Mouse (Mus musculus): ENCODE measurements around the gene Camk2d. TPM values are rescaled to one million over a fixed set of nuclear protein-coding genes. Genes with fewer than 3 reads are reported as not detected.

Gene Camk2d
- total and polyA plus RNA-seq, 3 experiments: 66.1 to 80.4 (median 77.3) TPM

GRCm38 (mm10) chr3:126776001-126776400, 179.9 kb downstream of the Camk2d start:
- H3K4me2 ChIP-seq (ENCODE audit: insufficient read depth, low read depth, poor library complexity, severe bottlenecking): no peak overlapping the region
- H3K36me3 ChIP-seq (replicated peaks in 1 of 2; ENCODE audit: control insufficient read depth in 1 of 2, insufficient read depth in 1 of 2, low read length in 1 of 2): peaks cover 18 to 67% of the 10 kb centered on the region in 2 experiments
- in situ Hi-C loops (cut with MboI; ENCODE audit: low pct_ligation_motif_present, low pct_unique_long_range_greater_than_20kb, low sequenced_read_pairs) (loop anchor here (10.0 kb wide), 1 partner anchor 181 kb away; the partner anchor contains the start of gene Camk2d), dilution Hi-C loops (cut with MboI; ENCODE audit: extremely low pct_ligation_motif_present, extremely low pct_unique_long_range_greater_than_20kb, low sequenced_read_pairs) (no loop called here)
- H3K27me3 ChIP-seq (replicated peaks): no peaks in the 10 kb centered on the region
- H3K4me3 ChIP-seq (replicated peaks in 1 of 3; ENCODE audit: low read depth in 2 of 3, low read length in 2 of 3, poor library complexity in 1 of 3): no peak overlapping the region
- H3K4me1 ChIP-seq (ENCODE audit: control insufficient read depth in 1 of 2, insufficient read depth in 2 of 2): peaks cover 2 to 12% of the 10 kb centered on the region in 2 experiments
- TF ChIP-seq ZNF384 (IDR thresholded peaks at IDR 0.05; ENCODE audit: low read depth, low read length) (no peak), UBTF (IDR thresholded peaks at IDR 0.05; ENCODE audit: low read depth, low read length) (no peak), ZC3H11A (IDR thresholded peaks at IDR 0.05; ENCODE audit: low read depth, low read length) (no peak), ZMIZ1 (IDR thresholded peaks at IDR 0.05; ENCODE audit: low read depth, low read length) (no peak), ZKSCAN1 (IDR thresholded peaks at IDR 0.05; ENCODE audit: borderline replicate concordance, low read depth, low read length) (no peak), SIN3A (IDR thresholded peaks at IDR 0.05; ENCODE audit: low read length) (no peak), MAFK (IDR thresholded peaks at IDR 0.05; ENCODE audit: insufficient replicate concordance, low read length) (no peak), EP300 (IDR thresholded peaks at IDR 0.05; ENCODE audit: low read length) (no peak), MAZ (IDR thresholded peaks at IDR 0.05; ENCODE audit: low read depth, low read length) (no peak), MYC (IDR thresholded peaks at IDR 0.05; ENCODE audit: low read depth, low read length) (no peak), JUN (IDR thresholded peaks at IDR 0.05; ENCODE audit: insufficient read depth, low read depth, low read length) (no peak), TCF12 (IDR thresholded peaks at IDR 0.05; ENCODE audit: low read depth, low read length) (no peak), USF2 (conservative IDR thresholded peaks at IDR 0.05; ENCODE audit: low read depth, low read length) (no peak), CHD1 (IDR thresholded peaks at IDR 0.05; ENCODE audit: low read depth, low read length) (no peak)
- H3K79me2 ChIP-seq (replicated peaks; ENCODE audit: control insufficient read depth, extremely low read depth, insufficient read depth, poor library complexity, severe bottlenecking): peaks cover 3% of the 10 kb centered on the region
- no peak for DNase-seq (ENCODE audit: extremely low read depth)
- H3K9ac ChIP-seq (ENCODE audit: insufficient read depth, low read depth): no peak overlapping the region
- H3K27ac ChIP-seq (ENCODE audit: insufficient read depth, low read depth): no peak overlapping the region
- no peaks in the 10 kb centered on the region for H3K9me3 ChIP-seq (replicated peaks; ENCODE audit: low read length)

GRCm38 (mm10) chr3:126777101-126777500, 181.0 kb downstream of the Camk2d start:
- dilution Hi-C loops (cut with MboI; ENCODE audit: extremely low pct_ligation_motif_present, extremely low pct_unique_long_range_greater_than_20kb, low sequenced_read_pairs): no loop called here
- peaks cover 0 to 3% of the 10 kb centered on the region in 2 experiments; a peak in 1 of 4 replicates for H3K4me1 ChIP-seq (ENCODE audit: control insufficient read depth in 1 of 2, insufficient read depth in 2 of 2)
- no peaks in the 10 kb centered on the region for H3K9me3 ChIP-seq (replicated peaks; ENCODE audit: low read length)
- no peak overlapping the region for H3K4me2 ChIP-seq (ENCODE audit: insufficient read depth, low read depth, poor library complexity, severe bottlenecking)
- in situ Hi-C loops (cut with MboI; ENCODE audit: low pct_ligation_motif_present, low pct_unique_long_range_greater_than_20kb, low sequenced_read_pairs): loop anchor here (10.0 kb wide), 1 partner anchor 182 kb away; the partner anchor contains the start of gene Camk2d
- no peak overlapping the region for H3K4me3 ChIP-seq (replicated peaks in 1 of 3; ENCODE audit: low read depth in 2 of 3, low read length in 2 of 3, poor library complexity in 1 of 3)
- no peak for TF ChIP-seq EP300 (IDR thresholded peaks at IDR 0.05; ENCODE audit: low read length)
- no peak for TF ChIP-seq ZC3H11A (IDR thresholded peaks at IDR 0.05; ENCODE audit: low read depth, low read length)
- TF ChIP-seq E2F4 (IDR thresholded peaks at IDR 0.05; ENCODE audit: insufficient replicate concordance, low read depth, low read length): no peak
- no peak for TF ChIP-seq TBP (conservative IDR thresholded peaks at IDR 0.05; ENCODE audit: low read depth, low read length)
- no peak for TF ChIP-seq MYC (IDR thresholded peaks at IDR 0.05; ENCODE audit: low read depth, low read length)
- TF ChIP-seq MXI1 (IDR thresholded peaks at IDR 0.05; ENCODE audit: low read depth, low read length): no peak
- no peak for TF ChIP-seq MAX (IDR thresholded peaks at IDR 0.05; ENCODE audit: low read length)
- no peak for TF ChIP-seq CHD1 (IDR thresholded peaks at IDR 0.05; ENCODE audit: low read depth, low read length)
- no peak for TF ChIP-seq ZMIZ1 (IDR thresholded peaks at IDR 0.05; ENCODE audit: low read depth, low read length)
- no peak for TF ChIP-seq ZNF384 (IDR thresholded peaks at IDR 0.05; ENCODE audit: low read depth, low read length)
- no peak for TF ChIP-seq HCFC1 (IDR thresholded peaks at IDR 0.05; ENCODE audit: low read depth, low read length)
- TF ChIP-seq POLR2A (IDR thresholded peaks at IDR 0.05; ENCODE audit: low read depth, low read length): no peak
- TF ChIP-seq RAD21 (IDR thresholded peaks at IDR 0.05; ENCODE audit: low read depth, low read length): no peak
- no peak for TF ChIP-seq MAZ (IDR thresholded peaks at IDR 0.05; ENCODE audit: low read depth, low read length)
- no peak for TF ChIP-seq NRF1 (IDR thresholded peaks at IDR 0.05; ENCODE audit: low read depth, low read length)
- no peak for TF ChIP-seq RCOR1 (conservative IDR thresholded peaks at IDR 0.05; ENCODE audit: low read depth, low read length)
- no peak for TF ChIP-seq JUND (conservative IDR thresholded peaks at IDR 0.05; ENCODE audit: low read depth, low read length)
- H3K27ac ChIP-seq (ENCODE audit: insufficient read depth, low read depth): no peak overlapping the region
- no peak overlapping the region for H3K9ac ChIP-seq (ENCODE audit: insufficient read depth, low read depth)
- H3K36me3 ChIP-seq (replicated peaks in 1 of 2; ENCODE audit: control insufficient read depth in 1 of 2, insufficient read depth in 1 of 2, low read length in 1 of 2): peaks cover 17 to 70% of the 10 kb centered on the region in 2 experiments
- no peaks in the 10 kb centered on the region for H3K27me3 ChIP-seq (replicated peaks)
- no peak for DNase-seq (ENCODE audit: extremely low read depth)
- peaks cover 3% of the 10 kb centered on the region for H3K79me2 ChIP-seq (replicated peaks; ENCODE audit: control insufficient read depth, extremely low read depth, insufficient read depth, poor library complexity, severe bottlenecking)

Measured in CH12.LX (cell line).